Mouse (Mus musculus): ENCODE measurements around the gene Snrpb2. TPM values are rescaled to one million over a fixed set of nuclear protein-coding genes. Genes with fewer than 3 reads are reported as not detected.

Snrpb2 gene
- total RNA-seq, 2 experiments from 2014 or later = 13.2 to 18.0 TPM

- no peak for DNase-seq
- intact Hi-C loops (cut with DNase I) = no loop called here
Observed at GRCm38 (mm10) chr2:143084852-143085397, 22.1 kb downstream of the Snrpb2 start.

DNA sequence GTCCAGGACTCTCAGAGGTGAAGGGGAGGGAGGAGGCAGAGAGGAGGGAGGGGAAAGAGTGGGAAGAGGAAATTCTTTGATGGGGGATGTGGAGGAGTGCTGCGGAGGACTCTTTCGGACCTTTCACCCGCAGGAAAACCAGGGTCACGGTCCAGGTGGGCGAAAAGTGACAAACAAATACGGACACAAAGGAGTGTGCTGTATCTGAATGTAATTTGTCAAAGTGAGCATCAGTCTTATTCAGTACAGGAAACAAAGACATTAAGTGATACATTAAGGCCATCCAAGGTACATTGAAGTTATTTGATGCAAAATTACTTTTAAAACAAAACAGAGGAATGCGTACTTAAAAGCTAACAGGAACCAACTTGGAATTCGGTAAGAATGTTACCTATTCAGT lies 27.0 kb downstream of the Snrpb2 start:
- intact Hi-C loops (cut with DNase I) = loop anchor here (5.0 kb wide), 1 partner anchor 233 kb away; no protein-coding TSS in a partner anchor
- DNase-seq = no peak

DNA sequence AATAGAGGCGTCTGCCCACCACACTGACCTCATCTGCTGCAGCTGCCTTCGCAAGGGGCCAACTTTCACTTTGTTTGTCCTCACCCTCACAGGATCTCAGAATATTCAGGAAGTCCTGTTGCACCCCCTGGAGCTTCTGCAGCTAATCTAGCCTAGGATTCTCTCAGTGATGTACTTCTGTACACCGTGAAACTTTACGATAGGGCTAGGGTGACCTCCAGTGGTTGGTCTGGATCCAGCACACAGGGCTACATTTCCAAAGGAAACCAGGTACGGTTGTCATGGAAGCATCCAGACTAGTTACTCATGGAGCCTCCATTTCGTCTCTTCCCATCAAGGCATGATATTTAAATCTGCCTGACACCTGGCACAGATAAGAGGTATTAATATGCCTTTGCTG lies 30.9 kb downstream of the Snrpb2 start:
- peak; percentile 8 to 17 for DNase-seq

DNA sequence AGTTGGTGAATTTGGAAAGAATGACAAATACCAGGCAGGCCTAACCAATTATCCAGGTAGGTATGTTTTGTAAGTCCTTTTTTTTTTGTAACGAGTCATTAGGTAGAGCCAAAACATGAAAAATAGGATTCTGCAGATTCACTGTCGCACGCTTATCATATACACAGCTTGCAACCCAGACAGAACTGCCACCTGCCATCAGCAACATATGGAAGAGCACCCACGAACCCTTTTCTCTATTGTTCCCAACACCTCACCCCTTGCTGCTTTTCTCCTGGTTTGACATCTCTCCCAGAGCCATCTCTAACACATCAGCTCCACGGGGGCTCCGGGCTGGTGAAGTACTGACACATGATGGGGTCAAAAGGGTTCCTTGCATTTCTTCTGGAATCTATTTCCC lies 31.9 kb downstream of the Snrpb2 start:
- no peak for DNase-seq
- intact Hi-C loops (cut with DNase I) = loop anchor here (5.0 kb wide), 2 partner anchors 62 to 237 kb away; no protein-coding TSS in a partner anchor

More for the DNA sequence above, 30.9 kb downstream of the Snrpb2 start:
- intact Hi-C loops (cut with DNase I) = loop anchor here (5.0 kb wide), 1 partner anchor 236 kb away; no protein-coding TSS in a partner anchor

DNA sequence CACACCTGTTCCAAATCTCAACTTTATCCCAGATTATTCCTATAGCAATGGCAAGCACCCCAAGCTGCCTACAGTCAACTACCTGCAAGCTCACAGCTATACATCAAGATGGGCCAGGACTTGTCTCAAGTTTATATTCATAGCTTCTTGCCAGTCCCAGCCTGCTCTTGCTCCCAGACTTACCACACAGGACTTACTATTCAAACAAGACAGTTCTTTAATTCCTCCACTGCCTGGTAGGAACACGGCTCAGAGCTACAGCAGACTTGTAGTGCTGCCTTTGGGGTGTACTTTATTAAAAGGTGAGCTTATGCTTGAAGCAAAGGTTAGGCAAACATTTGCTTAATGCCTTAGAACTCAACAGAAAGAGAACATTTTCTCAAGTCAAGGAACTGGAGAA lies 34.3 kb downstream of the Snrpb2 start:
- intact Hi-C loops (cut with DNase I) = loop anchor here (5.0 kb wide), 1 partner anchor 65 kb away; no protein-coding TSS in a partner anchor
- no peak for DNase-seq

- no peak for DNase-seq
- intact Hi-C loops (cut with DNase I) = no loop called here
Observed at GRCm38 (mm10) chr2:143113859-143114258, 51.0 kb downstream of the Snrpb2 start.

DNA sequence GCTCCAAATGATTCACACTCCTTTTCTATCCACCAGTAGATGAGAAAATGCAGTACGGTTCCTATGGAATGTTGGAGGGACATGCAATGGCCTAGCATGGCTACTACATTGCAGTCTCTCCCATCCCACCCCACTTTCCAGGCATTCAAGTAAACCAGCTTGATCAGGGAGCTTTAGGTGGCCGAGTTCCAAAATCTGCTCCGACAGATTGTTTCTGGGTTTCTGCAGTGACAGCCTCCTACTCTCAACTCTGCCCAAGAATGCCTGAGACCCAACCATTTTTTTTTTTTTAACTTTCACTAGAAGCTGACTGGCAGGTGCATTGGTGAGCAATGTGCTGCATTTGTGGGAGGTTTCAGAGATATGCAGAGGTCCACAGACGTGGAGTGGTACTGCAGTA lies 51.9 kb downstream of the Snrpb2 start:
- DNase-seq = no peak
- intact Hi-C loops (cut with DNase I) = no loop called here

DNA sequence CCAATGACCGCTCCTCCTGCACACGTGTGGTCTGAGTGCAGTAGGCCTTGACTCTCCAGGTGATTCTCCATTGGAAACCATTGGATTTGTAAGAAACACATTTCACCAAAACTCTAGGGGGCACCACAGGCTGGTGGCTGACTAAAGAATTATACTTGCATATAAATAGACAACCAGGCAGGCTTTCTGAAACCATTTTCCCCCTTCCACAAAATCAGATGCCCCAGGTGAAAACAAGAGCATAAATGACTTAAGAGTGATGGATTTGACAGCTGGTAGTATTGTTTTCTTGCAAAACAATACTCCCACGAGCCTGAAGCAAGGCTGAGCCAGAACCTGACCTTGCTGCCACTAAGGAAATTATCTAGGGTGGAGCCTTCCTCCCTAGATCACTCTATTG lies 54.6 kb downstream of the Snrpb2 start:
- intact Hi-C loops (cut with DNase I) = no loop called here
- DNase-seq = no peak

- no peak for DNase-seq
- intact Hi-C loops (cut with DNase I) = no loop called here
Observed at GRCm38 (mm10) chr2:143118221-143118620, 55.4 kb downstream of the Snrpb2 start.

Other genes starting within 250 kb of the Snrpb2 start
- 10 to 100 TPM; 29.4 to 36.8 TPM for gene Kif16b, start 161.5 kb upstream of the Snrpb2 start, total RNA-seq (2021)
- gene Otor, start 15.4 kb downstream of the Snrpb2 start, total RNA-seq (2021) = not detected

All from gastrocnemius, postnatal 36 days (tissue).